Mouse (Mus musculus): ENCODE results near the gene Cwh43.

The Cwh43 gene

GRCm38 (mm10) chr5:73405981-73406722 lies at the start of gene Cwh43:
Gene Cwh43, plus strand, starts transcription at chr5:73406075.
- DNase-seq (ENCODE audit: low read depth) = no peak

DNA sequence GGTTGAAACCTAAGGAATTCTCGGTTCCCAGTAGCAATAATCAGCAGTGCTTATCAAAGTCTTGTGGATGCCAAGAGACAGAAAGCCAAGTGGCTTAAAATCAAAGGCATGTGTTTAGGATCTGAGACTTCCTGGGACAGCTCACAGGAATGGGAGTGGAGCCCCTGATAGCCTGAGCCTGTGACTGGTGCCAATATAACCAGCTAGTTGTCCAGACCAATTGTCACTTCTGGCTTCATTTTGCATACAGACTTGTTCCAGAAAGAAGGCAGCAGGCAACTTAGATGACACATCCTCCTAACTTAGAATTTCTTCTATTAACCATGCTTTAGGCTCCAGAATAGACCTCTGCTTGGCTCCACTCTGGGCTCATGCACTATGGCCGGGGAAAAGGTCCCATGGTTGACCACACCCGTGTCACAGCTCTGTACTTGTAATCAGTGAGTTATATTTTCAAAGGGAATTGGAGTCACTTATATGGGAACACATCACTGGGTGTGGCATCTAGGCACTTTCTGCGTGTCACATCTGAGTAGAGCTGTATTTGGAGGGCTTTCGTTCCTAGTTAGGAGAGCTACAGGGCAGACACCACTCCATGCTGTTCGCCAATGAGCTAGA lies 46.6 kb upstream of the Cwh43 start:
- DNase-seq (ENCODE audit: low read depth) = no peak

DNA sequence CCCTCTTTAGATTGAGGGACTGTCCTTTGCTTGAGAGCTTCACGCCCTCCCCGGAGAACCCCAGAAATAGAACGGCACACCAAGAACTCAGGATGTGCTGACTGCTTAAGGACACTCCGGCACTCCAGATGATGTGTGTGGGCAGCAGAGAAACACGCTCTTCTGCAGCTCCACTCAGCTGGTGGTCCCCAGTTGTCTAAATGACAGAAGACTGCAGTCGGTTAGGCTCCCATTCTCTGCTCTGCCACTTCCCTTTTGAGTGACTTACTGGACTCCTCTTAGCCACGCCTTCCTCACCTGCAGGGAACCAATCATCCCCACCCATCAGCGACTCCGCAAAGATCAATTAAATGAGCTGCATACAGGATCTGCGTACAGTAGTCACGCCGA lies 46.1 kb upstream of the Cwh43 start:
- no peak for DNase-seq (ENCODE audit: low read depth)

DNA sequence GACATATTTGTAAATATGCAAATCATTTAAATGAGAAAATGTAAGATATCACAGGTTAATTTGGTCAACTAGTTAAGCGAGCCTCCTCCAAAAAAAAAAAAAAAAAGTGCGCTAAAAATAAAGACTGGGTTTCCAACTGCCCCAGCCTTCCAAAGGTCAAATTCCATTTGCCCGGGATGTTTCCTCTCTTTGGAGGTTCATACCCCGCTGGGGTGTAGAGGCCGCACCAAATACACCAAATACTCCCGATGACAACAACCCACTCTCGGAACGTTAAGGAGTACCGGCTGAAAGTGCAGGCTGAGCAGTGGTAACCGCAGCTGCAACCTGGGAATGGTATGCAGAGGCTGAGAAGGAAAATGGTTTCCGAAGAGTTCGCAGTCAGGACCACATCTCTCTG lies 45.6 kb upstream of the Cwh43 start:
- DNase-seq (ENCODE audit: low read depth) = no peak

DNA sequence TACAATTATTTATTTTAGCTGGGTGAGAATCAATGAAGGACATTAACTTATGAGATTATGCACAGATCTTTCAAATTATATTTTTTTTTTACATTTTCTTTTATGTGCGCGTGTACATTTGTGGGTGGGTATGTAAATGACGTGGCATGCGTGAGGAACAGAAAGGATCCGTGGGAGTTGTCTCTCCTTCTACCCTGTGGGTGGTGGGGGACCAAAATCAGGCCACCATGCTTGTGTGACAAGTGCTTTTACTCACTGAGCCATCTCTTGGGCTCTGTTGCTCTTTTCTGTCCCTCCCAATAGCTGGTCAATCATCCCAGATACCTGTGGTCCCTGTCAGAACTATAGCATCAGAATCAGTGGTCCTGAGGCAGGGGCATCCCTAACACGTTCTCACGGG lies 43.5 kb upstream of the Cwh43 start:
- DNase-seq (ENCODE audit: low read depth) = no peak

GRCm38 (mm10) chr5:73362791-73363190 lies 43.1 kb upstream of the Cwh43 start:
- no peak for DNase-seq (ENCODE audit: low read depth)

GRCm38 (mm10) chr5:73364107-73364864 lies 41.6 kb upstream of the Cwh43 start:
- DNase-seq (ENCODE audit: low read depth) = peak; percentile 61

GRCm38 (mm10) chr5:73367906-73368305 lies 38.0 kb upstream of the Cwh43 start:
- DNase-seq (ENCODE audit: low read depth) = no peak

GRCm38 (mm10) chr5:73368845-73369447 lies 36.9 kb upstream of the Cwh43 start:
- no peak for DNase-seq (ENCODE audit: low read depth)

- DNase-seq (ENCODE audit: low read depth) = no peak
Observed at GRCm38 (mm10) chr5:73369731-73370130, 36.1 kb upstream of the Cwh43 start.

DNA sequence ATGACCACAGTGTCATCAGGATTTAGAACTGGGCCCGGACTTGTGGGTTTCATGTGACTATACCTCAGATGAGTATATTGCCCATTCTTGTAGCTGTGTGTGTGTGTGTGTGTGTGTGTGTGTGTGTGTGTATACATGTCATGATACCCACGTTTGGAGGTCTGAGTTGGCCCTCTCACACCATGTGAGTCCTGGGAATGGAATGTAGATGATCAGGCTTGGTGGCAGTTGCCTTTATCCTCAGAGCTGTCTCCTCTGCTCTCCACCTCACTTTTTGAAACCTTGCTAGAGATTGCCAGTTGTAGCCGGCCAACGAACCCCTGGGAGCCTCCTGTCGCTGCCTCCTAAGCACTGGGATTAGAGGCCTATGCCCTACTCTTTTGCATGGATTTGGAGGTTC lies 33.3 kb upstream of the Cwh43 start:
- no peak for DNase-seq (ENCODE audit: low read depth)

GRCm38 (mm10) chr5:73373184-73373583 lies 32.7 kb upstream of the Cwh43 start:
- no peak for DNase-seq (ENCODE audit: low read depth)

DNA sequence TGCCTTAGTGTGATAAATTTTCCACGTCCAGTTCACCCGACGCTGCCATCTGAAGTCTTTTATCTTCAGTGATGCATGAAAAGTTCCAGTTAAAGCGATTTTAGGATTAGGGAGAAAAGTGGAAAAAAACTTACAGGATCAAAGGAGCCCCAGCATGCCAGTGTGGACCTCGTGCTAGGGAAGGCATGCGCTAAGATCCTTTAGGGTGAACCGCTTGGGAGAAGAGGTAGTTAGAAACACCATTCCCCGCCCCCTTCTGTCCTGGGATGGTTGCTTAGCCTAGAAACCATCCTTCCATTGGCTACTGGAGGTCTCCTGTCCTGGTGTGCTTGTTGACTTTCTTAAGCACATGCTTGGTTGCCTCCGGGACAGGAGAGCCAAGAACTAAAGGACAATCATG lies 29.8 kb upstream of the Cwh43 start:
- DNase-seq (ENCODE audit: low read depth) = no peak

DNA sequence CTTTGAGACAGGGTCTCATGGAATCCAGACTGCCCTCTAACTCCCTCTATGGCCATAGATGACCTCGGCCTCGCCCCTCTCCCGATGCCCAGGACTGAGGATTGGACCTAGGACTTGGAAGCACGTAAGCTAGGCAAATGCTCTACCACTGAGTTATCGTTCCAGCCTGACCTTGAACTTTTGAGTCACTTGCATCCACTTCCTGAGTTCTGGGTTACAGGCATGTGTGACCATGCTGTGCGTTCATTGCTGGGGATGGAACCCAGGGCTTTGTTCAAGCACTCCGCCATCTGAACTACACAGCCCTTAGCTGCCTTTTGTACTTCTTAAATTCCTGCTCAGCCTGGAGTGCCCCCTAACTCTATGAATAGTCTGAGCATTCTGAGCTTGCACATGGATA lies 29.4 kb upstream of the Cwh43 start:
- no peak for DNase-seq (ENCODE audit: low read depth)

DNA sequence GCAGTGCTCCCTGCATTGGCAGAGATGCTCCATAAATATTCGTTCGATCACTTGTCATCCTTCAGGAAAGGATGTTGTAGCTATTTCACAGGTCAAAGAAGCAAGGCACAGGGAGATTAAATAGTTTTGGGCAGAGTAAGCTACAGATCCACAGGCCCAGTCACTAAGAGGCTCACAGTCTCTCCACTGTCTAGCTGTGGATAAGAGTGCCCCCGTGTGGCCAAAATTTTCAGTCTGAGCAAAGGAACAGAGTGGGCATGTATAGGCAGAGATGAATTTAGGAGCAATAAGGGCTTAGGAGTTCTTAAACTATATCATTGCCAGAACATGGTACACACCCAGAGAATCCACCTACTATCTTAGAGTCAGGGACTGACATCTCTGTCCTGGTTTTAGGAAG lies 26.0 kb upstream of the Cwh43 start:
- DNase-seq (ENCODE audit: low read depth) = peak; percentile 81

GRCm38 (mm10) chr5:73380829-73381228 lies 25.0 kb upstream of the Cwh43 start:
- DNase-seq (ENCODE audit: low read depth) = no peak

DNA sequence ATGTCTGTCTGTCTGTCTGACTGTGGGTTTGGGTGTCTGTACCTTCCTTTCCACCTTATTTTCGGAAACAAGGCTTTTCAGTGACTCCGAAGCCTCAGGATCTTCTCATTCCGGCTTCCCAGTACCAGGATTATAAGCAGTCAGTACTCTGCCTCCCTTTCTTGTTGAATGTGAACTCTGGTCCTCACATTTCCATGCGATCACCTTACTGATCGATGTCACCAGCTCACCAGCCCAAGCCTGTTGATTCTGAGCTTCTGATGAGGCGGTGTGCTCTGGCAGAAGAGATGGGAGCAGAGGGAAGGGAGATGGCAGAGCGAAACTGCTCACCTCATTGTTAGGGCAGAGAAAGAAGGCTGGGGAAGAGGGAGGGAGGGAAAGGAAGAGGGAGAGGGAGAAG lies 24.4 kb upstream of the Cwh43 start:
- DNase-seq (ENCODE audit: low read depth) = no peak

DNA sequence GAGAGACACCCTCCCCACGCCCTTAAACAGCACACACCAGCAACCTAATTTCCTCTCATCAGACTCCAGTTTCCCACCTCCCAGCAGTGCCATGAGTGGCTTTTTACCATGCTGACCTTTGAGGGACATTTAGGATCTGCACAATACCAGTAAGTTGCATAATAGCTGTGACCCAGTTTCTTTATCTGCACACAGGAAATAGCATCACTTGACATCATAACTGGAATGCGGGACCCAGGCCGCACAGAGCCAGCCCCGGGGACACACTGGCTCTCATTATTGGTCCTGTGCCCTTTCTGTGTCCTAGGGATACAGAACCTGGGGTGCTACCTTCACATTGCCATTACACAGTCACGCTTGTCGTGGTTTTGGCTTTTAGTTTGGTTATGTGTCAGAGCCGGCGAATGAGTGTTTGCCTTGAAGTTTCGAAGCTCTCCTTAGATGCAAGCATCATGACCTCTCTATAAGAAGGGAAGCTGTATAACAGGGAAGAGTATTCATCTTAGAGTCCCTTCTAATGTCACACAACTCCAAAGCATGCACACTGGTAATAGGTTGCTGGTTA lies 23.8 kb upstream of the Cwh43 start:
- no peak for DNase-seq (ENCODE audit: low read depth)

- DNase-seq (ENCODE audit: low read depth) = peak; percentile 70
Observed at GRCm38 (mm10) chr5:73382737-73383646, 22.9 kb upstream of the Cwh43 start.

DNA sequence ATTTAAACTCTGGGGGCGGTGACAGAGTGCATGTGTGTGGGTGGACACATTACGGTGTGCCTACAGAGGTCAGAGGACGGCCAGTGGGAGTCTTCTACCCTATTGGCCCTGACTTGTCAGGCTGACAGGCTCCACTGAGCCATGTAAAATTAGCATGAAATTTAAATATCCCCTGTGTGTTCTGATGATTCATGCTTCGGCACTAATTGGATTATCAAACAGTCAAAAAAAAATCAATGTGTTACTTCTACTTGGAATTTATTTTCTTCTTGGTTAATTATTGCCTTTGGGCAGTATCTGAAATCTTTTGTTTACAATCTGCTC lies 22.3 kb upstream of the Cwh43 start:
- no peak for DNase-seq (ENCODE audit: low read depth)

- DNase-seq (ENCODE audit: low read depth) = no peak
Observed at GRCm38 (mm10) chr5:73393041-73393440, 12.8 kb upstream of the Cwh43 start.
